Mouse (Mus musculus): ENCODE data around the gene Clcn1.
A peak's percentile ranks its signal among the peaks of the same experiment; 100 is the strongest.

Gene Clcn1

GRCm38 (mm10) chr6:42309816-42310378, 23.4 kb downstream of the Clcn1 start:
- no peak for DNase-seq (ENCODE audit: low read depth, low spot score)

- DNase-seq (ENCODE audit: low read depth, low spot score), result no peak
These were observed 24.1 kb downstream of the Clcn1 start for GRCm38 (mm10) chr6:42310427-42311053.

- DNase-seq (ENCODE audit: low read depth, low spot score), result no peak
These were observed 31.8 kb downstream of the Clcn1 start for GRCm38 (mm10) chr6:42318293-42318692.

- DNase-seq (ENCODE audit: low read depth, low spot score), result no peak
These were observed 37.0 kb downstream of the Clcn1 start for GRCm38 (mm10) chr6:42323371-42324066.

GRCm38 (mm10) chr6:42324067-42324481, 37.6 kb downstream of the Clcn1 start:
- DNase-seq (ENCODE audit: low read depth, low spot score), result peak; percentile 16

GRCm38 (mm10) chr6:42324482-42325267, 38.2 kb downstream of the Clcn1 start, which contains the start of gene Fam131b:
Gene Fam131b, minus strand, starts transcription at chr6:42324643.
- DNase-seq (ENCODE audit: low read depth, low spot score), result no peak

GRCm38 (mm10) chr6:42325268-42325609, 38.8 kb downstream of the Clcn1 start:
- peak; percentile 49 for DNase-seq (ENCODE audit: low read depth, low spot score)

GRCm38 (mm10) chr6:42326509-42326908, 40.0 kb downstream of the Clcn1 start:
- DNase-seq (ENCODE audit: low read depth, low spot score), result no peak

GRCm38 (mm10) chr6:42328757-42329156, 42.3 kb downstream of the Clcn1 start:
- no peak for DNase-seq (ENCODE audit: low read depth, low spot score)

- no peak for DNase-seq (ENCODE audit: low read depth, low spot score)
These were observed 43.7 kb downstream of the Clcn1 start for GRCm38 (mm10) chr6:42330216-42330615.

GRCm38 (mm10) chr6:42330946-42331345, 44.5 kb downstream of the Clcn1 start:
- DNase-seq (ENCODE audit: low read depth, low spot score), result no peak

GRCm38 (mm10) chr6:42339189-42339588, 52.7 kb downstream of the Clcn1 start:
- DNase-seq (ENCODE audit: low read depth, low spot score), result no peak

- DNase-seq (ENCODE audit: low read depth, low spot score), result no peak
These were observed 53.5 kb downstream of the Clcn1 start for GRCm38 (mm10) chr6:42339981-42340380.

- no peak for DNase-seq (ENCODE audit: low read depth, low spot score)
These were observed 55.7 kb downstream of the Clcn1 start for GRCm38 (mm10) chr6:42342171-42342570.

GRCm38 (mm10) chr6:42343361-42344120, 57.1 kb downstream of the Clcn1 start:
- no peak for DNase-seq (ENCODE audit: low read depth, low spot score)

- DNase-seq (ENCODE audit: low read depth, low spot score), result no peak
These were observed 57.8 kb downstream of the Clcn1 start for GRCm38 (mm10) chr6:42344255-42344654.

GRCm38 (mm10) chr6:42348281-42349005, 62.0 kb downstream of the Clcn1 start:
- no peak for DNase-seq (ENCODE audit: low read depth, low spot score)

- no peak for DNase-seq (ENCODE audit: low read depth, low spot score)
These were observed 62.5 kb downstream of the Clcn1 start for GRCm38 (mm10) chr6:42349006-42349425.

GRCm38 (mm10) chr6:42349426-42350020, 63.0 kb downstream of the Clcn1 start, which contains the start of gene Zyx:
Gene Zyx, plus strand, starts transcription at chr6:42349630.
- DNase-seq (ENCODE audit: low read depth, low spot score), result peak; percentile 60

All from WW6 (cell line).